Mouse (Mus musculus): Measurements from ENCODE around the gene S100a14. TPM values are rescaled to one million over a fixed set of nuclear protein-coding genes. Genes with fewer than 3 reads are reported as not detected.

Gene S100a14
- polyA plus RNA-seq (2014; fragmentation: Illumina TruSeq; extraction: RNeasy Lipid Tissue Mini Kit (QIAGEN cat#74804); ENCODE audit: low read depth, low replicate concordance), result 8.3 TPM

DNA sequence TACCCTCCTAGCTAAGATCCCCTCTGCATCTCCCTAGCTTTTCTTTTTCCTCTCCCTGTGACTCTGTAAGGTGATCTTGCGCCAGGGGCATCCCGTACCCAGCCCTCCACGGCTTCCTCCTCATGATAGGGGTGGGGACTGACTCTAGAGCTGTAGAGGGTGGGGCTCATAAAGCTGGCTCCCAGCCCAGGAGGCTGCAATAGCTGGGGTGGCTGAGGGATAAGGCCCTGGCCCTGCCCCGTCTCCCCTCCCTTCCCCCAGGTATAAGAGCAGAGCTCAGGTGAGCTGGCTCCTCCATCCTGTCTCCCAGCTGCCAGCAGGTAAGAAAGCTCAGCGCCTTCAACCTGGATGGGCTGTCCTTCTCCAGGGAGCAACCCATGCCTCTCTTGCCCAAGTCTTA, at the start of gene S100a14:
Gene S100a14 (plus strand): TSS at position 277 of the 400 bp plus-strand sequence.

DNA sequence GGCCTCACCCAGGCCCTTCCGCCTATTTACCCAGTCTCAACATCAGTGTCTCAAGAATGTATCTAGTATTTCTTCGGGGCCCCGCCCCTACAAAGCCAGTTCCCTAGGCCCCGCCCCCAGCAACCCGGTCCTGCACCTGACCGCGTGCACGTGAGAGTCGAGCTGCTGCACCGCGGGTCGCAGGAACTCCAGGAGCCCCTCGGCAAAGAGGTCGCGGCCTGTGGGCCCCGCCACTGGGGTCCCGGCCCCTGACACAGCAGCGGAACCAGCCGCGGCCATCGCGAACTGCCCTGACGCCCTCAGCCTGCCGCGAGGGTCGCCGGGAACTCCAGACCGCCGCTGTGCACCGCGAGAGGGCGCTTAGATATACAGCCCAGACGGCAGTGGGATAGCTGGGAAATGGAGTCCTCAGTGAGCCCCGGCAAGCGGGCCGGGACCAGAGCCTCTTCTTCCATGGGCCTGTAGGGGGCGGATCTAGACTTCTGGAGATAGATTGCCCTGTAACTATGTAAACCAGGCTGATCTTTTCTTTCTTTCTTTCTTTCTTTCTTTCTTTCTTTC, 35.9 kb upstream of the S100a14 start, which contains the start of gene Snapin:
Gene Snapin (minus strand): TSS at position 338 of the 561 bp plus-strand sequence.

DNA sequence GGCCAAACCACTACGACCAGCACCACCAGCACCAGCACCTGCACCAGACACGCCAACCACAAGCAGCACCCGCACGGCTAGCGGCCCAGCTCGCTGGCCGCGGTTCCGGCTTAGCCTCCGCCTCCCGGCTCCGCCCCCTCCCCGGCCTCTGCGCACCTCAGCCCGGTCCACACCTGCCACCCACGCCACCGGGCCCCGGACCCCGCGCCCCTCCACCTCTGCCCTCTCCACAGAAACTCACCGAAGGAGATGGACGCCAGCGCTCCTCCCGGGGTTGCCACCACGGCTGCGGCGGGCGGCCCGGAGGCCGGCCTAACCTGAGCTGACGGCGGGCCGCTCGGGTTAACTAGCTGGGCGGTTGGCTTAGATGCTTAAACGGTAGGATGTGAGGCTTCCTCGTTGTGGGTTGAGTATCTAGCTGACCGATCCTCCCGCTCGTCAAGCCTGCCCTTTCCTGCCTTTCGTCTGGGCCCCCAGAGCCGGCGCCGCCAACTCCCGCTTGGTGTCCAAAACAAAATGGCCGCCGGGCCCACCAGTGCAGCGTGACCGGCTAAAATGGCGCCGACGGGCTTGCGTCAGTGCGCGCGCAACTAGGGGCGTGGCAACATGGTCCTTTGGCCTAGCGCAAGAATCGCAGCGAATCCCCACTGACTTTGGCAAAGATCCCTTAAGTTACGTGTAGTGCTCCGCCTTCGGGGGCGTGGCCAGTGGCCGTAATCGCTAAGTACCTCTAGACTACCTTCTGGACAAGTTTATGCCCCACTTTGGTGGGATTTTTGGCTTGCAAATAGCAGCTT, 17.5 kb upstream of the S100a14 start, which contains the start of gene Chtop:
Gene Chtop (minus strand): TSS at position 549 of the 797 bp plus-strand sequence.

DNA sequence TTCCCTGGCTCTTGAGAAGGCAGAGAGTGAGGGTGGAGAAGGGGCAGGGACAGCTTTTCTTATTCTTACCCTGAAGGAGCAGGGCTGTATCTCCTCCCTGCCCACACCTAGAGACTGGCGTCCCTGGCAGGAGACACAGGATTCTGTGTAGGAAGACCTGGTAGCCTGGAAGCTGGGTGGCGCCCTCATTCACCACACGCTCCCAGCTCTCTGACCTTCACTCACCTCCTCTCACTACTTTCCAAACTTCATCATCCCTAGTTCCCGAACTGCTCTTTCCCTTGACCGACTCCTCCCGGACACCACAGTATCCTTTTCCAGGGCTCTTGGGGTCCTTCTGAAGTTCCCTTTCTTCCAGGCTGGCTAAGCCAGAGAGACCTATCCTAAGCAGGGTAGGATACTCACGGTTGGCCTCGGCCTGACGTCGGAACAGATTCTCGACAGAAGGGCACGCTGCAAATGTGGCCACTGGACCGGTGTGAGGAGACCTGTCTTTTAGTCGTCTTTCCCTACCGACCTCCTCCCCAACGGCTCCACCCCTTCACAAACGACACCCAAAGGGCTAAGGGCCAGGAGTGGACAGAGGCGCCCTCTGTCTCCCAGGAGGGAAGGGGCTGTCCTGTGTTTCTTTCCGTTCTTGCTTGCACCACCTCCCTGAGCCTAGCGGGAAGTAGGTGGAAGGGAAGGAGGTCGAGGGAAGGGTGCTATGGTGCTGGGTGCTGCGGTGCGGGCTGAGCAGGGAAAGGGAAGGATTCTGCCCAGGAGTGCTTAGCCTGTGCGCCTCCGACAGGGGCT, 12.7 kb upstream of the S100a14 start, which contains the start of the genes S100a1 and S100a13:
Gene S100a1 (minus strand): TSS at position 597 of the 795 bp plus-strand sequence.
Gene S100a13 (plus strand): TSS at position 640 of the 795 bp plus-strand sequence.

DNA sequence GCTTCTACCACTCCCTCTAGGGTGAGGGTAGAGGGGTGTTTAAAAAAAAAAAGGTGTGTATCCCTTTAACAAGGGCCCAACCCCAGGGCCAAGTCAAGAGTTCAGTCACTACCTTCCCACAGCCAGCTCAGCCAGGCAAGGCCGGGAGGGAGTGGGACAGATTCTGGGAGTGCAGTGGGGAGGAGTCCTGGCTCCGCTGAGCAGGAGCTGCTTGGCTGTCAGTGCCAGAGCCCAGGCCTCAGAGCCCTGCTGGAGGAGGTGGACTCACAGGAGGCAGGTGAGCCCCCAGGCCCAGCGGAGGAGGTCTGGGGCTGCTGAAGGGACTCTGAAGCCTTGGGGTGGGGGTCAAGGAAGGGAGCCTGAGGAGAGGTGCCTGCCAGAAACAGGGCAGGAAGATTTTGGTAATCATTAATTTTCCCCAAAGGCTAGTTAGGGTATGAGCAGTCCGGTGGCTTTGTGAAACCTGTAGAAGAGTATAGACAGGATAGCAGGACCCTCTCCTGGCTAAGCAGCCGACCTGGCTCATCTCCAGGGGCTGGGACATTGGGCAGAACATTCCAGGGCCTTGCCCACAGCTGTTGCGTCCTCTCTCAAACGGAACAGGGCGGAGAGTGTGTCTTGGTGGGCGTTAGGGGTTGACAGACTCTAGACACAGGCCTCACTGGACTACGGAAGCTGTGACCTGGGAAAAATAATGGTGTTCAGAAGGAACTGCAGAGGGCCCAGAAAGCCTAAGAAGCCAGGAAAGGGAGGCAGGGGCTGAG, 10.7 kb downstream of the S100a14 start, which contains the start of gene S100a16:
Gene S100a16 (plus strand): TSS at position 114 of the 764 bp plus-strand sequence.

DNA sequence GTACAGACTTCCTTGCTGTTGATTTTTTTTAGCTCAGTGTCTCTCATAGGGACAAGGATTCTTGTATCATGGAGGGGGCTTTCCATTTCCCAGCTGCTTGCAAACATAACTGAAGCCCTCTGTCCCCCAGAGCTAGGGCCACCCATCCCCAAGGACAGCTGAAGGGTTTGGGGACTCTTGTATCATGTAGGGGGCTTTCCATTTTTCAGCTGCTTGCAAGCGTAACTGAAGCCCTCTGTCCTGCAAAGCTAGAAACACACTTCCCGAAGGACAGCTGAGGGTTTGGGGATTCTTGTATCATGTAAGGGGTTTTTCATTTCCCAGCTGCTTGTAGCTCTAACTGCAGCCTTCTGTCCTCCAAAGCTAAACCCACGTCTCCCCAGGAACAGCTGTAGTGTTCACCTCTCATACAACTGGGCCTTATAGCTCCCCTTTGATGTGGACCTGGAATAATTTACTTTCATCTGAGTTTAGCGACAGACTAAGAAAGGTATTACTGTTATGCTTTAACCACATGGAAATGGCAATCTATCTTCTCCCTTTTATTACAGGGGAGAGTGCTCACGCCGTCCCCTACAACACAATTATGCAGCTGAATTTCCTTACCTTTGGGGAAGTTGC, 33.5 kb downstream of the S100a14 start, which contains the start of gene S100a3:
Gene S100a3 (plus strand): TSS at position 571 of the 621 bp plus-strand sequence.

Other genes with a start within 250 kb of the S100a14 start
- gene Gatad2b, start 233.7 kb upstream of the S100a14 start, polyA plus RNA-seq (2014; fragmentation: Illumina TruSeq; extraction: RNeasy Lipid Tissue Mini Kit (QIAGEN cat#74804); ENCODE audit: low read depth, low replicate concordance), result 19.4 TPM
- gene Slc27a3, start 136.9 kb upstream of the S100a14 start, polyA plus RNA-seq (2014; fragmentation: Illumina TruSeq; extraction: RNeasy Lipid Tissue Mini Kit (QIAGEN cat#74804); ENCODE audit: low read depth, low replicate concordance), result 5.7 TPM
- 33.2 TPM for gene Ints3, start 93.2 kb upstream of the S100a14 start, polyA plus RNA-seq (2014; fragmentation: Illumina TruSeq; extraction: RNeasy Lipid Tissue Mini Kit (QIAGEN cat#74804); ENCODE audit: low read depth, low replicate concordance)
- gene Npr1, start 61.0 kb upstream of the S100a14 start, polyA plus RNA-seq (2014; fragmentation: Illumina TruSeq; extraction: RNeasy Lipid Tissue Mini Kit (QIAGEN cat#74804); ENCODE audit: low read depth, low replicate concordance), result 28.7 TPM
- gene Ilf2, start 50.7 kb upstream of the S100a14 start, polyA plus RNA-seq (2014; fragmentation: Illumina TruSeq; extraction: RNeasy Lipid Tissue Mini Kit (QIAGEN cat#74804); ENCODE audit: low read depth, low replicate concordance), result 60.7 TPM
- 66.2 TPM for gene Snapin, start 35.8 kb upstream of the S100a14 start, polyA plus RNA-seq (2014; fragmentation: Illumina TruSeq; extraction: RNeasy Lipid Tissue Mini Kit (QIAGEN cat#74804); ENCODE audit: low read depth, low replicate concordance)
- 83.0 TPM for gene Chtop, start 17.4 kb upstream of the S100a14 start, polyA plus RNA-seq (2014; fragmentation: Illumina TruSeq; extraction: RNeasy Lipid Tissue Mini Kit (QIAGEN cat#74804); ENCODE audit: low read depth, low replicate concordance)
- gene S100a1, start 12.5 kb upstream of the S100a14 start, polyA plus RNA-seq (2014; fragmentation: Illumina TruSeq; extraction: RNeasy Lipid Tissue Mini Kit (QIAGEN cat#74804); ENCODE audit: low read depth, low replicate concordance), result 258 TPM
- 64.5 TPM for gene S100a13, start 12.4 kb upstream of the S100a14 start, polyA plus RNA-seq (2014; fragmentation: Illumina TruSeq; extraction: RNeasy Lipid Tissue Mini Kit (QIAGEN cat#74804); ENCODE audit: low read depth, low replicate concordance)
- gene S100a16, start 10.4 kb downstream of the S100a14 start, polyA plus RNA-seq (2014; fragmentation: Illumina TruSeq; extraction: RNeasy Lipid Tissue Mini Kit (QIAGEN cat#74804); ENCODE audit: low read depth, low replicate concordance), result 139 TPM
- gene S100a3, start 33.7 kb downstream of the S100a14 start, polyA plus RNA-seq (2014; fragmentation: Illumina TruSeq; extraction: RNeasy Lipid Tissue Mini Kit (QIAGEN cat#74804); ENCODE audit: low read depth, low replicate concordance), result not detected
- not detected for gene S100a2, start 63.4 kb downstream of the S100a14 start, polyA plus RNA-seq (2014; fragmentation: Illumina TruSeq; extraction: RNeasy Lipid Tissue Mini Kit (QIAGEN cat#74804); ENCODE audit: low read depth, low replicate concordance)
- not detected for gene Gm42674, start 75.0 kb downstream of the S100a14 start, polyA plus RNA-seq (2014; fragmentation: Illumina TruSeq; extraction: RNeasy Lipid Tissue Mini Kit (QIAGEN cat#74804); ENCODE audit: low read depth, low replicate concordance)
- gene S100a4, start 76.9 kb downstream of the S100a14 start, polyA plus RNA-seq (2014; fragmentation: Illumina TruSeq; extraction: RNeasy Lipid Tissue Mini Kit (QIAGEN cat#74804); ENCODE audit: low read depth, low replicate concordance), result 80.2 TPM
- gene S100a5, start 81.7 kb downstream of the S100a14 start, polyA plus RNA-seq (2014; fragmentation: Illumina TruSeq; extraction: RNeasy Lipid Tissue Mini Kit (QIAGEN cat#74804); ENCODE audit: low read depth, low replicate concordance), result not detected
- gene S100a6, start 86.0 kb downstream of the S100a14 start, polyA plus RNA-seq (2014; fragmentation: Illumina TruSeq; extraction: RNeasy Lipid Tissue Mini Kit (QIAGEN cat#74804); ENCODE audit: low read depth, low replicate concordance), result 241 TPM
- 0.73 TPM for gene S100a7a, start 127.2 kb downstream of the S100a14 start, polyA plus RNA-seq (2014; fragmentation: Illumina TruSeq; extraction: RNeasy Lipid Tissue Mini Kit (QIAGEN cat#74804); ENCODE audit: low read depth, low replicate concordance)
- 2.7 TPM for gene S100a8, start 142.1 kb downstream of the S100a14 start, polyA plus RNA-seq (2014; fragmentation: Illumina TruSeq; extraction: RNeasy Lipid Tissue Mini Kit (QIAGEN cat#74804); ENCODE audit: low read depth, low replicate concordance)
- gene S100a9, start 168.9 kb downstream of the S100a14 start, polyA plus RNA-seq (2014; fragmentation: Illumina TruSeq; extraction: RNeasy Lipid Tissue Mini Kit (QIAGEN cat#74804); ENCODE audit: low read depth, low replicate concordance), result 2.7 TPM
- 0.48 TPM for gene Pglyrp4, start 200.1 kb downstream of the S100a14 start, polyA plus RNA-seq (2014; fragmentation: Illumina TruSeq; extraction: RNeasy Lipid Tissue Mini Kit (QIAGEN cat#74804); ENCODE audit: low read depth, low replicate concordance)

Measured in adipose tissue, adult 10 weeks (tissue).